Mouse (Mus musculus) kidney, adult 18-20 months (tissue): ENCODE results near the gene Cda.

ENCODE experiments used
- DNase-seq: peaks from one replicate; pipeline ENCODE4 v3.0.0; 2021

Gene Cda

GRCm38 (mm10) chr4:138366561-138366960 is 1.2 kb downstream of the Cda start:
- peak; percentile 63 for DNase-seq

- DNase-seq, result no peak
These were observed 4.3 kb downstream of the Cda start for GRCm38 (mm10) chr4:138363511-138363910.

DNA sequence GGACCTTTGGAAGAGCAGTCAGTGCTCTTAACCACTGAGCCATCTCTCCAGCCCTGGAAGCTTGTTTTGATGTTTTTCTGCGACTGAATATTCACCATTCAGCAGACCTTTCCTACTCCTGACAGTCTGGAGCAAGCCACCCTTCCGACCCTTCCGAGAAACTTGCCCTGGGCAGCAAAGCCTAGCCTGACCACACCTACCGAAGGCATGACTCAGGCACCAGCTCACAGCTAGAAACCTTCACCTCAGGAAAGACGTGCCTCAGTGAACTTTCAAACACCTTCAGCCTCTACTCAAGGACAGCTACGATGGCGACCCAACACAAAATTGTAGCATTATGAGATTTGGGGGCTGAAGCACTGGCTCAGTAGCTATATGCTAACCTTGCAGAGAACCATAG is 4.9 kb downstream of the Cda start:
- DNase-seq, result no peak

DNA sequence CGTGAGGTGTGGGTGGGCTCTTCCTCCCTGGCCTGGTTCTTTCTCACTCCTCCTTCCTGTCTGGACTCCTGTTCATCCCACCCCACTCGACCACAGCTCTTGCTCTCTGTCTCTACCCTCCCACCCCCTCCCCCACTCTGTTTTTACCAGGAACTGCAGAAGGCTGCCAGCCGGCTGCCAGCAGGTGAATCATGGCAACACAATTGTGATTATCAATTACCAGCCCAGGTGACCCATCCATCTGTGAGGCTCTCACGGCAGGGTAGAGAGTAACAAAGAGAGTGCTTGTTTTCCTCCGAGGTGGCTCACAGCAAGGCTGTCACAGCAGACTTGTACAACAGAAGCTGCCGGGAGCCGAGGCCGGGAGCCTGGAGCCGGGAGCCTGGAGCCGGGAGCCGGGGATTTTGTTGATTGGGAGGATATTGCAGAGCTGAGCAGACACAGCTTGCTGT is 6.4 kb downstream of the Cda start:
- no peak for DNase-seq

DNA sequence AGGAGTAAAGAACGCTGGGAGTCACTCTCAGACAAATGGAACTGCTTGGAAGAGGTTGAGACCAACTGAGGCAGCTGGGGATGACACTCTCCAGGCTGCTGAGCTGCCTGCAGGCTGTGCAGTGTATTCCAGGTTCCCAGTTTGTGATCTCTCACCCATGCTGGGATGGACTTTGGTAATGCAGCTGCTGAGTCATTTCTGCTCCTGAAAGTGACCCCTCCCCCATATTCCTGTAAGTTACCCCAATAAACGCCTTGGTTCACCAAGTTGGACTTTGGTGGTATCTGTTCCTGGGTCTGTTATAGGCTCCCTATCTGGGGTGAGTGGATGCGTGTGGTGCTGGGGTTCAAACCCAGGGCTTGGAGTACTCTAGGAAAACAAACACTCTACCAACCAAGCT is 9.6 kb downstream of the Cda start:
- DNase-seq, result no peak

DNA sequence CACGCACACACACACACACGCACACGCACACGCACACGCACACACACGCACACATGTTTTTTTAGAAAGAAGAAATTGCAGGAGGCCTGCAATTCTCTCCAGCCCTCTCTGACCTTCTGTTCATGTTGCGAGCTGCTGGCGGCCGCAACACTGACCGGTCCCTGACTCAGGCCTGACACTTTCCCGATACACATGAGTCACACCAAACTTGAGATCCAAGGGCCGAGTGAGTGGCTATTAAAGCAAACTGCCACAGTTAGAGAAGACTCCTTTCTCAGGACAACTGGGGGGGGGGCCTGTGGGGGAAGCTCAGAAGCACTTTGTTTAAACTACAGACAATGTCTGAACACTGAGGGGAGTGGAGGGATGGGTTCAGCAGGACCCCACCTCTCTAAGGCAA is 11.2 kb downstream of the Cda start:
- no peak for DNase-seq

DNA sequence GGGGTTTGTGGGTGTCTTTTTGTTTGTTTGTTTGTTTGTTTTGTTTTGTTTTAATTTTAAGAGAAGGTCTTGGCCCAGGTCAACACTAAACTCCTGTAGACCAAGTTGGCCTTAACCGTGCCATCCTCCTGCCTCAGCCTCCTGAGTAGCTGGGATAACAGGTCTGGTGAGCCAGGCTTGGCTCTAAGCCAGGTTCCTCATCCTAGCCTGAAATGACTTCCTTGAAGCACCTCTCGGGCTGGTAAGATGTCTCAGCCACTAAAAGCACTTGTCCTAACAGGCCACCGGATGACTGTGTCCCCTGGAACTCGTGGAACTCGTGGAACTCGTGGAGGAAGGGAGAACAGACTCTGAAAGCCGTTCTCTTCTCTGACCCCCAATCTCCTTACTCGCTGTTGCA is 11.7 kb downstream of the Cda start:
- DNase-seq, result no peak

DNA sequence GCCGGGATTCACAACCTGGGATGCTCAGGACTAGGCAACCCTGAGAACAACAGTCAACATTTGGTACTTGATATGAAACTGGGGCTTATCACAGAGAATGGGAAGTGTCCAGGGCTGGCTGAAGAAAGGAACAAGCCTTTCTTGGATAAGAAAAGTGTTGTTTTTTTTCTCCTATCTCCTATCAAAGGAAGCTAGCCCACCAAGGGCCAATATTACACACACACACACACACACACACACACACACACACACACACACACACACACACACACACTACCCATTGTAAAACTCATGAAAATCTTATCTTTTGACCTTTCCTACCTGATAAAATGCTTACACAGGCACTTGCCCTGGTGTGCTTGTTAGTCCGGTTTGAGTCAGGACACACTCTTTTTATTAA is 12.3 kb downstream of the Cda start:
- DNase-seq, result no peak

- DNase-seq, result peak; percentile 72
These were observed 14.2 kb downstream of the Cda start for GRCm38 (mm10) chr4:138353438-138354171.

GRCm38 (mm10) chr4:138352692-138353091 is 15.1 kb downstream of the Cda start:
- DNase-seq, result no peak

DNA sequence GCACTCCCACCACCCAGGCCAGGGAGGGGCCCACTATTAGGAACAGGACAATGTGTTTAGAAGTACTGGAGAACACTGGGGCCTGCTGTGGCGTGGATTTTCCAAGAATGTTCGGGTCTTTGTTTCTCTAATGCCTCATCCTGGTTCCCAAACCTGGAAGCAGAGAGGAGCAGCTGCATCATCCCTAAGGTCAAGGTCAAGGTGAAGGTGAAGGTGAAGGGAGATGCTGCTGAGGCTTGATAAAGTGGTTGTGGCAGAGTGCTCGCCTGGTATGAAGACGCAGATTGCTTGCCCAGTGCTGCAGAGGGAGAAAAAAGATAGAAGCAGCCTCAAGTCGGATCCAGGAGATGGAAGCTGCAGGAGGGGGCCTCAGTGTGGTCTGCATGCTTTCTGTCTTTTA is 16.0 kb downstream of the Cda start:
- no peak for DNase-seq

DNA sequence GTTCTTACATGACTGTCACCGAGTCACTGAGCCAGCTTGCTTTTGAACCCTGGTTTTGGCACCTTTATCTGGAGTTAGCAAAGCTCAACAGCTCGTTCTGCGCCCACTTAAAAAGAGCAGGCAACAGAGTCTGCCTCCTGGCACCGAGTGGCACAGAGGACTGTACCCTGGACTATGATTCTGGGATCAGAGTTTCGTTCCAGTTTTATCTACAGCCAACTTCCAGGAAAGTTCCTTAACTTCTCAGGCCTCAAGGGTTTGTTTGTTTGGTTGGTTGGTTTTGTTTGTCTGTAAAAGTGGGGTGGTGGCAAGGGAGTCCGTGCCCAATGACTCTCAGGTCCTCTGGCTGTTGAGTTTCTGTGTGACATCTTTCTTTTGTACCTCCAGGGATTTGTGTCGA is 19.1 kb downstream of the Cda start:
- peak; percentile 51 for DNase-seq

DNA sequence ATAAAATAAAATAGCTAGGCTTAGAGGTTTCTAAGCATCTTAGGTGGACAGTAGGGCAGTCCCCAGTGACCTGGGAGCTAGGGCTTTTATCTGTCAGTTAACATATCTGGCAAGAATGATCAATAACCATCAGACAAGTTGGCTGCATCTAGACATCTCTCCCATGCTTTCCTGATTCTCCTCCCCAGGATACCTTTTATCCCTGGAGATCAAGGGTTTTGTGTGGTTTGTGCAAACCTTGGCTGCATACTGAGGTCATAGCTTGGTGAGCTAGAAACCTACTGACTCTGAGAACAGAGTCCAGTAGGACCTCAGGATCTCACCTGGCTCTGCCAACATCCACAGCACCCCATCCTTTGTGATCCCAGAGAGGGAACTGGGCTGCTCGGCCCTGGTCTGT is 20.5 kb downstream of the Cda start:
- DNase-seq, result no peak

GRCm38 (mm10) chr4:138344891-138345545 is 22.8 kb downstream of the Cda start:
- DNase-seq, result no peak

DNA sequence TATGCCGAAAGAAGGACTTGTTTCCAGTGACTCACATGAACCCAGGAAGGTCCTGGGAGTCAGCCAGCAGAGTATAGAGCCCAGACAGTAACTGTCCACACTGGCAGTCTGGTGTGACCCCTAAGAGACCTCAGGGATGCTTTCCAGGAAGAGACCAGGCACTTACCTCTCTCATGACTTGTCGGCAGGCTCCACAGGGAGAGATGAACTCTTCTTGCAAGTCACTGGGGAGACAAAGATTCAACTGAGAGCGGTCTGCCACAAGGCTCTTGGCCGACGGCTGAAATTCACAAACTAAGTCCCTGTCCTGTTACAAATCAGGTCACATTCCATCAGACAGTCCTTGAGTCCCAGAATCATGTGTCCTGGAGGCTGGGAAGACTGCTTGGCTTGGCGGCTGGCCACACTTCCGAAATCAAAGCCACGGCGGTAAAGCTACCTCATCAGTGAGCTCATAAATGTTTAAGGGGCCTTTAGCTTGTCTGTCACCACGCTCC is 24.4 kb downstream of the Cda start:
- peak; percentile 65 for DNase-seq

GRCm38 (mm10) chr4:138342778-138343177 is 25.0 kb downstream of the Cda start:
- DNase-seq, result peak; percentile 83

- no peak for DNase-seq
These were observed 25.7 kb downstream of the Cda start for GRCm38 (mm10) chr4:138342048-138342447.

DNA sequence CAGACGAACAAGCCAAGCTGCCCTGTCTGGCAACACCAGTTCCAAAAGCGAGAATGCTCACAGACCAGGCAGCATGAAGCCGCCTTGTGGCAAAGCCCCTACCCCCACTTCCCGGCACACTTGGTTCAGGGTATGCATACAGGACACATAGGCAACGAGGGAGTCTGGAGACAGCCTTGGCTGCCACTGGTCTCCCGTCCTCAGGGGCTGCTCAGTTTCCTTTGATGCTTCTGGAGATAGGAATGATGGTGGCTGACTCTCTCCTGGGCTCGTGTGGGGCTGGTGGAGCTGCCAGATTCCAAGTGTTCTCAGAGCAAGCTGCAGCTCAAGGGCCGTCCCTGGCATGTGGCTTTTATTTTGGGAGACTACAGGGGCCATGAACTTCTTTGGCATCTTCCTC is 26.4 kb downstream of the Cda start:
- no peak for DNase-seq

DNA sequence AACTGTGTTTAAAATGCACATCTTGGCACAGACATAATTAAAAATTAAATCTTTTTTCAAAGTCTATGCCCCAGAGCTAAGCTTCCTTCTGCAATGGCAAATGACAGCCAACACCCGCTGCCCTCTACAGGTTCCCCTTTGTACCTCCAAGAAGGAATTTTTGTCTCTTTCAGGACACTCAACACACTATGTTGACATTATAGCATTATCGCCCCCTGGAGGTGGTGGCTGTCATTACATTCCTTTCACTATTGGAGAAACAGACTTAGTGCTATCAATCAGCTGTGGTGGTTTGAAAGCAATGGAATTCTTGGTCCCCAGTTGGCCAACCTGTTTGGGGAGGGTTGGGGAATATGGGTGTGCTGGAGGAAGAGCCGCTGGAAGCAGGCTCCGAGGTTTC is 27.8 kb downstream of the Cda start:
- peak; percentile 68 for DNase-seq

DNA sequence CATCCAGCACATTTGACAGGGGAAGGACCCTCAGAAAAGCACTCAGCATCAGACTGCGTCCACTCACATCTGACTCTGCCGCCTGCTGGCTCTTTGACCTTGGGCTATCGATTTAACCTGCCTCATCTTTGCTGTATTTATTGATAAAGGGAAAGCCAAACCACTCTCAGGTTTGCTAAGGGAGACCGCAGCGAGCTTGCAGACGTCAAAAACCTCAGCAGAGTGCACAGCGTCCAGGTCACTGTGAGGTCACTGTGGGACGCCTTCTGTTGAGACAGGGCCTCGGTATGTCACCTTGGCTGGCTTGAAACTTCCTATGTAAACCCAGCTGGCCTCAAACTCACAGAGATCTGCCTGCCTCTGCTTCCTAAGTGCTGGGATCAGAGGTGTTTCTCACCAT is 30.5 kb downstream of the Cda start:
- DNase-seq, result no peak

DNA sequence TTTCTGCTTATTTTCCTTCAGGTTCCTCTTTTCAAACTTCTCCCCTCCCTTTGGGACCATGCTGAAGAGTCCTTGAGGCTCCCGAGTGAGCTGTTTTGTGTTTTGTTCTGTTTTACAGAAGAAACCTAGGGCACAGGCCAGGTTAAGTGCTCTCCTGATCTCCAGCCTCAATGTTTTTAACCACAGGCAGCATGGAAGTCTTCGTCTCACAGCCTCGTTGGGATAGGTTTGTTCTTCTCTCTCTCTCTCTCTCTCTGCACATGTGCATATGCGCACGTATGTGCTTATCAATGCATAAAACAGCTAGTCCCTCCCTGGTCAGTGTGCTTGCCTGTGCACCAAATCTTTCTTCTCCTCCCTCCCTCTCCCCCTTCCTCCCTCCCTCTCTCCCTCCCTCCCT is 30.9 kb downstream of the Cda start:
- DNase-seq, result no peak

DNA sequence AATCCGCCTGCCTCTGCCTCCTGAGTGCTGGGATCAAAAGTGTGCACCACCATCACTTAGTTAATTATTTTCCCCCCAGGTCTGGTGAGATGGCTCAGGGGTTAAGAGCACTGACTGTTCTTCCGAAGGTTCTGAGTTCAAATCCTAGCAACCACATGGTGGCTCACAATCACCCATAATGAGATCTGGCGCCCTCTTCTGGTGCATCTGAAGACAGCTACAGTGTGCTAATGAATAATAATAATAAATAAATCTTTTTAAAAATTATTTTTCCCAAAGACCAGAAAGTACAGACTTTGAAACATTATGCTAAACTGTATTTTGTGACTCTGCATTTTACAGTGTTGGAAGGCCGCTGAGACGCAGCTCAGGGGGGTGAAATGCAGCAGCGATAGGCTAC is 32.1 kb downstream of the Cda start:
- DNase-seq, result no peak

DNA sequence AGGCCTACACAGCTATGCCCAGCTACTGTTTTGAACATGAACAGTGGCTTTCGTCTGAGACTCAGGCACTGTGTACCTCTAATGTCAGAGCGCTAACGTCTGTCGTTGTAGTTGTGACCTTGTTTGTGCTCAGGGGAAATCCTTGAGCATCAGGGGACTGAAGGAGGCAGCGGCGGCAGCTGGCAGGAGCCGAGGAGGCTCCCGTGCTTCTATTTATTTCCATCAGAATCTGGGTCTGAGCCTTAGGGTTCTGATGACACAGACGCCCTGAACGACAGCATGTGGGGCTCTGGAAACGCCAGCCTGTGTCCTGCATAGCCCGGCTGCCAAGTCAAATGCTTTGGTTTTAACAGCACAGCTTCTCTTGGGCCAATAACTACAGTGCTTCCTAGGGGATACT is 32.8 kb downstream of the Cda start:
- no peak for DNase-seq

DNA sequence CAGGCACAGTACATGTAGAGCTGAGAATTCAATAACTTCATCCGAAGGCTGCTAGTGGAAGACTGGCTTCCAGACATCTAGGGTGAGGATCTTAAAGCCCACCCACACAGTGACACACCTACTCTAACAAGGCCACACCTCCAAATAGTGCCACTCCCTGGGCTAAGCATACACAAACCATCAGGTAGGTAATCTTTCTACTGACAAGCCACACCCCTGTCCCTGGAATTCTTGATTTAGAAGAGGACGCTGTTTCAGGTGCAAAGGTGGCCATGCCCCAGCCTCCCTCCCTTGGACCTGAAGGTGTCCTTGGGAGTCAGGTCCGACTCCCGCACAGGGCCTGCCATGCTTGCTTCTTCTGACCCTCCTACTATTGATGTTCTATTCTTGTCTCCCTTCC is 34.7 kb downstream of the Cda start:
- no peak for DNase-seq

DNA sequence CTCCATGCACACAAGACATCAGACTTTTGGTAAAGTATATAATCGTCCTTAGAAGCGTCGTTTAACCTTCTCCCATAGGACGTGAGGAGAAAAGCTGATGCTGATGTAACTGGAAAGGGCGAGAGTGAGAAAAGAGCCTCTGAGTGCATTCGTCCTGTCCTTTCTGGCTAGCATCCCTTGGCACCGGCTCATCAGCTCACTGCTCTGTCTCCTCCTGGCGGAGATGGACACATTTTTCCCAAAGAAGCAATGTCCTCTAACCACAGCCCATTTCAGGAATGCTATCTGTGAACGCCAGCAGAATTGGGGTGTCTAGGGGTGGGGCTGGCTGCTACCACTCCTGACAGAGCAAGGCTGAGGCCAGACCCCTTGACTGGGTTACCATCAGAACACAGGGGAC is 36.1 kb downstream of the Cda start:
- DNase-seq, result no peak
